Mouse (Mus musculus) intestine, embryonic 14.5 days (tissue): Measurements from ENCODE around the gene Ndufb7. TPM values are rescaled to one million over a fixed set of nuclear protein-coding genes. Genes with fewer than 3 reads are reported as not detected.

Experiments
- ATAC-seq: fragments of 200-750 bp; cut with Nextera tagmentation; replicated peaks from 2 replicates; pipeline ENCODE4 v1.8.0; 2017; ENCODE audit warnings: low read depth, moderate number of reproducible peaks, moderate TSS enrichment, moderate library complexity; ENCODE audit not compliant: low FRiP score, low TSS enrichment
- DNase-seq: peaks from one replicate; pipeline ENCODE4 v3.0.0-alpha.2; 2018; ENCODE audit warnings: low spot score
- H3K27ac ChIP-seq: fragments of 300-500 bp; sonication (generic); 2 replicates; pipeline ENCODE4 v1.5.1; 2014; ENCODE audit warnings: low read depth, mild to moderate bottlenecking, control low read depth
- H3K27me3 ChIP-seq: fragments of 300-500 bp; sonication (generic); replicated peaks from 2 replicates; pipeline ENCODE4 v1.6.1; 2014; ENCODE audit warnings: low read length, control low read depth; ENCODE audit not compliant: control insufficient read depth, insufficient read depth
- H3K36me3 ChIP-seq: fragments of 300-500 bp; sonication (generic); 2 replicates; pipeline ENCODE4 v1.6.1; 2014; ENCODE audit warnings: low read length, control low read depth; ENCODE audit not compliant: control insufficient read depth, insufficient read depth
- H3K4me1 ChIP-seq: fragments of 300-500 bp; sonication (generic); replicated peaks from 2 replicates; pipeline ENCODE4 v1.6.1; 2014; ENCODE audit warnings: low read length, control low read depth, mixed read lengths; ENCODE audit not compliant: control insufficient read depth, insufficient read depth
- H3K4me2 ChIP-seq: fragments of 300-500 bp; sonication (generic); 2 replicates; pipeline ENCODE4 v1.6.1; 2014; ENCODE audit warnings: low read length
- H3K4me3 ChIP-seq: fragments of 300-500 bp; sonication (generic); 2 replicates; pipeline ENCODE4 v1.5.1; 2014; ENCODE audit warnings: low read depth, low read length, control low read depth, mixed read lengths
- H3K9ac ChIP-seq: fragments of 300-500 bp; sonication (generic); 2 replicates; pipeline ENCODE4 v1.6.1; 2014; ENCODE audit warnings: mild to moderate bottlenecking, low read length
- H3K9me3 ChIP-seq: fragments of 300-500 bp; sonication (generic); 2 replicates; pipeline ENCODE4 v1.6.1; 2016; ENCODE audit warnings: low read length, control low read depth; ENCODE audit not compliant: control insufficient read depth
- WGBS: fragments of 180-500 bp; shearing (Covaris S2); extraction: QIAGEN DNeasy Blood & Tissue Kit; methylation state at CpG from one replicate; pipeline ENCODE4 v1.1.7; 2014; 5-methylcytosine and 5-hydroxymethylcytosine counted together
- polyA plus RNA-seq: library from polyadenylated mRNA; unstranded; fragments of >200 nt; fragmentation: Nextera tagmentation; extraction: Ambion mirVana; gene quantifications from 2 replicates; pipeline ENCODE4 v1.2.1, GENCODE M21; 2014

Gene Ndufb7
- polyA plus RNA-seq, 1 experiment from 2014 or later = 364 TPM

GRCm38 (mm10) chr8:83616625-83617024 lies 50.2 kb downstream of the Ndufb7 start:
- no peaks in the 10 kb centered on the region for H3K27me3 ChIP-seq
- H3K4me2 ChIP-seq = no peak overlapping the region
- no peak overlapping the region for H3K27ac ChIP-seq
- no peaks in the 10 kb centered on the region for H3K9me3 ChIP-seq
- H3K4me3 ChIP-seq = no peak overlapping the region
- H3K9ac ChIP-seq = no peak overlapping the region
- peaks cover 26% of the 10 kb centered on the region for H3K36me3 ChIP-seq
- ATAC-seq (no peak), DNase-seq (no peak)
- no peaks in the 10 kb centered on the region for H3K4me1 ChIP-seq

GRCm38 (mm10) chr8:83617111-83617510 lies 50.6 kb downstream of the Ndufb7 start:
- H3K27ac ChIP-seq = no peak overlapping the region
- no peaks in the 10 kb centered on the region for H3K9me3 ChIP-seq
- H3K36me3 ChIP-seq = peaks cover 22% of the 10 kb centered on the region
- 87% methylated on average over 2 of the region's 2 CpGs for WGBS
- no peak for ATAC-seq
- H3K4me2 ChIP-seq = no peak overlapping the region
- no peaks in the 10 kb centered on the region for H3K4me1 ChIP-seq
- no peak overlapping the region for H3K9ac ChIP-seq
- no peak for DNase-seq
- H3K27me3 ChIP-seq = no peaks in the 10 kb centered on the region
- no peak overlapping the region for H3K4me3 ChIP-seq

GRCm38 (mm10) chr8:83618566-83618965 lies 52.1 kb downstream of the Ndufb7 start:
- Histone ChIP-seq H3K27me3 (no peaks in the 10 kb centered on the region), H3K4me3 (no peak overlapping the region), H3K27ac (no peak overlapping the region), H3K9ac (no peak overlapping the region), H3K36me3 (peaks cover 9% of the 10 kb centered on the region; the same call in 1 of the 2 replicates), H3K9me3 (no peaks in the 10 kb centered on the region), H3K4me2 (no peak overlapping the region), H3K4me1 (0 out of 2 replicates have a peak, but pooled peaks cover 3% of the 10 kb centered on the region)
- ATAC-seq (no peak), DNase-seq (no peak)
- WGBS = 95% methylated on average over 2 of the region's 2 CpGs

- ATAC-seq = no peak
- Histone ChIP-seq H3K9me3 (no peaks in the 10 kb centered on the region), H3K27me3 (no peaks in the 10 kb centered on the region), H3K4me3 (no peak overlapping the region), H3K4me2 (no peak overlapping the region), H3K36me3 (no peaks in the 10 kb centered on the region), H3K4me1 (0 out of 2 replicates have a peak, but pooled peaks cover 3% of the 10 kb centered on the region), H3K27ac (no peak overlapping the region), H3K9ac (no peak overlapping the region)
- WGBS = 83% methylated on average over 9 of the region's 9 CpGs
- no peak for DNase-seq
Observed at GRCm38 (mm10) chr8:83619568-83620285, 53.3 kb downstream of the Ndufb7 start.

Other genes with a start within 250 kb of the Ndufb7 start
- 13.5 and 15.6 TPM in 2 replicates for gene Elmod2, start 234.2 kb upstream of the Ndufb7 start, polyA plus RNA-seq
- gene Mgat4d, start 218.2 kb upstream of the Ndufb7 start, polyA plus RNA-seq = not detected in 2 replicates
- 0.58 and 0.75 TPM in 2 replicates for gene Clgn, start 176.8 kb upstream of the Ndufb7 start, polyA plus RNA-seq
- gene Scoc, start 108.3 kb upstream of the Ndufb7 start, polyA plus RNA-seq = 92.4 and 101 TPM in 2 replicates
- gene Olfr370, start 30.9 kb upstream of the Ndufb7 start, polyA plus RNA-seq = not detected in 2 replicates
- 660 and 684 TPM in 2 replicates for gene Tecr, start 41.3 kb downstream of the Ndufb7 start, polyA plus RNA-seq
- gene Dnajb1, start 41.5 kb downstream of the Ndufb7 start, polyA plus RNA-seq = 46.5 and 48.7 TPM in 2 replicates
- 158 and 160 TPM in 2 replicates for gene Gipc1, start 86.0 kb downstream of the Ndufb7 start, polyA plus RNA-seq
- gene Ptger1, start 100.0 kb downstream of the Ndufb7 start, polyA plus RNA-seq = 1.3 and 2.0 TPM in 2 replicates
- 28.5 and 31.5 TPM in 2 replicates for gene Pkn1, start 132.5 kb downstream of the Ndufb7 start, polyA plus RNA-seq
- gene Ddx39, start 148.5 kb downstream of the Ndufb7 start, polyA plus RNA-seq = 220 and 222 TPM in 2 replicates
- gene Adgre5, start 174.7 kb downstream of the Ndufb7 start, polyA plus RNA-seq = 40.2 and 41.4 TPM in 2 replicates